Mouse (Mus musculus) retina, adult 2 months (tissue): ENCODE data around the gene Camk2g.

Source experiments
- DNase-seq: peaks from one replicate; pipeline ENCODE4 v3.0.0-alpha.2; 2012; ENCODE audit warnings: low read depth, low spot score

The Camk2g gene

GRCm38 (mm10) chr14:20793758-20794531, at the start of gene Camk2g:
Gene Camk2g (minus strand): TSS chr14:20794088.
- DNase-seq: peak; percentile 63

GRCm38 (mm10) chr14:20842629-20843028, 48.7 kb upstream of the Camk2g start:
- DNase-seq: no peak

GRCm38 (mm10) chr14:20841526-20841925, 47.6 kb upstream of the Camk2g start:
- DNase-seq: no peak

DNA sequence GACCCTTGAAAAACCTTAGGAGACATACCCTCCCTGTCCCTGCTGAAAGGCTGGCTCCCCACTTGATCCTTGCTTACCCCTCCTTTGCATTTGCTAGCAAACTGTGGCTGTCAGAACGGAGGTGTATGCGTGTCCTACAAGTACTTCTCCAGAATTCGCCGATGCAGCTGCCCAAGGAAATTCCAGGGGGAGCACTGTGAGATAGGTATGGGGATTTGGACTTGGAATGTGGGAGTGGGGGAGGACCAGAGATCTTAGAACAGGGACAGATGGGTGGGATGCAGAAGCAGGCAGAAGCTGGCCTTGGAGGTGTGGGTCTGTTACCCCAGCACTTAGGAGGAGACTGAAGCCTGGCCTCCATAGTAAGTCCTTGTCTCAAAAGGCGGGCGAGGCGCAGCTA, 43.8 kb upstream of the Camk2g start:
- DNase-seq: no peak

DNA sequence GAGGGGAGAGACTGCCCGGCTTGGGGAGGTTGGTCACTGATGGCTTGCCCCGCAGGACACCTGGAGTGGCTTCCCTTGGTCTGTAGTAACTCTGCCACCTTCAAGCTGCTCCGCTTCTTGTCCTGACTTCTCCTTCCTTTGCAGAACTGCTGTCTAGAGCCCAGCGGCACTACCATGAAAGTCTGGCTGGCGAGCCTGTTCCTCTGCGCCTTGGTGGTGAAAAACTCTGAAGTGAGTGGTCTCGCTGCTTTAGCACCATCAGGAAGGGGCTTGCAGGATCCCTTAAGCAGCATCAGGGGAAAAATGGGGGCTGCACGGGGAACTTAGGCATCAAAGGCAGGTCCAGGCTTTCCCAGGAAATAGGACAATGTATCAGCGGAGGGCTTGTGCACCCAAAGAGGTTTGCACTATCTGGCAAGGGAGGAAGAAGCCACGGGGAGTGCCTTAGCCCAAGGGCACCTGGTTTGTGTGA, 43.1 kb upstream of the Camk2g start:
- no peak for DNase-seq

GRCm38 (mm10) chr14:20836171-20836904, 42.5 kb upstream of the Camk2g start, which contains the start of gene Plau:
Gene Plau (plus strand): TSS chr14:20836660.
- DNase-seq: no peak

- DNase-seq: no peak
These were observed 40.2 kb upstream of the Camk2g start for GRCm38 (mm10) chr14:20834136-20834535.

GRCm38 (mm10) chr14:20833525-20833924, 39.6 kb upstream of the Camk2g start:
- DNase-seq: no peak

- DNase-seq: no peak
These were observed 38.0 kb upstream of the Camk2g start for GRCm38 (mm10) chr14:20831915-20832314.

DNA sequence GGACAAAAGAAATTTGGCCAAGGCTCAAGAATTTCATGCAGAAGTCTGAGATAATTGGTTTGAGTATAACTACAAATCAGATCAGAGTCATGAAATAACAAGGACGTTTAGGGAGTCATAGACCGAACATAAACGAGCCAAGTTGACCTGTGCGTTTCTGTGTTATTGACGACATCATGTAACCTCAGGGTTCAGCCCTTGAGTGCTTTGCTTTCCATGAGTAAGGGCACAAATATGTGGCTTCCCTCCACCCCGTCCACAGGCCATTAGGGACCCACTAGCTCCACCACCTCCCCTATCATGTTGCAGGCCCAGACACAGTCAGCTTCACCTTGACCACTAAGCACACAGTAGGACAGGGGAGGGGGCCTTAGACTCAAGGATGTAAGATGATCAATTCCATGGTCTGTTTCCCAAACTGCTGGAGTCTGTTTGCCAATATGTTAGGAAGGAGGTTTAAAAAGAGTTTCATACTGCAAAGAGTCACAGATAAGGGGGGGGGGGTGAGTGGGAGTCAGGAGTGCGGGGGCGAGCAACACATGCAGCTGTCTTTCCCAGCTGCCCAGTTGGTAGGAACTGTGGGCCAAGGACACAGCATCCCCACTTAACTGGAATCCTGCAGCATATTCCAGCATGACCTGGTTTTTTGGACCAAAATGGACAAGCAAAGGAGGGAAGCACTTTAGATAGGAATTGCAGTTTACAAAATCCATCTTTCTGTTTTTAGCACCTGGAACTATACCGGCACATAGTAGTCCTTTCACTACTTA, 37.4 kb upstream of the Camk2g start:
- no peak for DNase-seq

GRCm38 (mm10) chr14:20829523-20830366, 35.9 kb upstream of the Camk2g start:
- no peak for DNase-seq

DNA sequence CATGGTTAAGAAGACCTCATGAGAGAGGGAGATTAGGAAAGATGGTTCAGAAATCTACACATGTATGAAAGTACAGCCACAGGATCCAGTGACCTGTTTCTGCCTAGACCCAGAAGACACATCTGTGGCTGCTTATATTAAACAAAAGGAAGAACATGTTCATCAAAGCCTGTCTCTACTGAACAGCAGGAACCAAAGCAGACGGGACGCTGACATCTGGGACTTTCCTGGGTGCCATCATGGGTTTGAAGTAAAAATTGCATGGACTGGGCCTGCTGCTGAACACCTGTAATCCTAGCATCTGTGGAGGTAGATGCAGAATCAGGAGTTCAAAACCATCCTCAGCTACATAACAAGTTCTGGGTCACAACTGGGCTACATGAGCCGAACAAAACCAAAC, 34.6 kb upstream of the Camk2g start:
- no peak for DNase-seq

GRCm38 (mm10) chr14:20827491-20827890, 33.6 kb upstream of the Camk2g start:
- DNase-seq: no peak

GRCm38 (mm10) chr14:20827061-20827460, 33.2 kb upstream of the Camk2g start:
- DNase-seq: no peak

DNA sequence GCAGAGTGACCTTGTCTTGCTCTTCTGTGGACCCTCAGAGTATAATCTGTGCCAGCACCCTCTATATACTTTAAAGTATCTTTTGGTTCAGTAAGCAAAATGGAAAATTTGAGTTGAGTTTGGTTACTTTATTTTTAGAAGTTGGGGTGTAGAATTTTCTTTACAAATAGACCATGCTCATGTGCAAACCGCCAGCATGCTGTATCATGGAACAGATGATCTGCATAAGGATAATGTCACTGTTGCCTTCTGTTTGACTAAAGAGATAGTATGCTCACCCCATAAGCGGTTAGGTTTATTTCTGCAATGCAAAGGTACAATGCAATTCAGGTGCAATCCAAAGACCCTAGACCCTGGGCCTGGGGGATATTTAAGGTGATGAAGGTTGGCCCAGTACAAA, 31.6 kb upstream of the Camk2g start:
- no peak for DNase-seq

DNA sequence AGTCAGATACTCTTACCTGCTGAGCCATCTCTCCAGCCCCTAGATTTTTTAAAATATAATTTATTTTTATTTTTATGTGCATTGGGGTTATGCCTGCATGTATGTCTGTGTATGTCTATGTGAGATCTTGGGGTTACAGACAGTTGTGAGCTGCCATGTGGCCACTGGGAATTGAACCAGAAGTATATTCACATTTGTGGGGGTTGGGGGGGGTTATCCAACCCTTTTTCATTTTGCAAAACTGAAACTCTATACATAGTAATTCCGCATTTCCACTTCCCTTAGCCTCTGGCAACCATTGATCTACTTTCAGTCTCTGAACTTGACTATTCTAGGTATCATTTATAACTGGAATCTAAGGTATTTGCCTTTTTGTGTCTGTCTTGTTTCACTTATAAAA, 30.6 kb upstream of the Camk2g start:
- DNase-seq: no peak

DNA sequence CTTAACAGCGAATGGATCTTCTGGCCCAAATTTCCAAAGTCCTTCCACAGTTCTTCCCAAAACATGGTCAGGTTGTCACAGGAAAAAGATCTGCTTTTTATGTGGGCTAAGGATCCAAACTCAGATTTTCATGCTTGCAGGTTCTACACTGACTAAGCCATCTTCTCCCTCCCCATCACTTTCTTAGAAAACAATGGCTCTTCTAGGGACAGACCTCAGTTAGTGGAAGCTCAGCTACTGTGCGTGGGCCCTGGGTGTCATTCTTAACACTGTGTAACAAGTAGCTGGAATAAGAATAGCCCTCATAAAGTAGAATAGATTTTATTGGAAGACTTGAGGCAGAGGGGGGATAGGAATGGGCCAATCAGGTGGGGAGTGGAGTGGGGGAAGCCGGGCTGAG, 21.6 kb upstream of the Camk2g start:
- DNase-seq: no peak

- no peak for DNase-seq
These were observed 18.0 kb upstream of the Camk2g start for GRCm38 (mm10) chr14:20811779-20812406.

DNA sequence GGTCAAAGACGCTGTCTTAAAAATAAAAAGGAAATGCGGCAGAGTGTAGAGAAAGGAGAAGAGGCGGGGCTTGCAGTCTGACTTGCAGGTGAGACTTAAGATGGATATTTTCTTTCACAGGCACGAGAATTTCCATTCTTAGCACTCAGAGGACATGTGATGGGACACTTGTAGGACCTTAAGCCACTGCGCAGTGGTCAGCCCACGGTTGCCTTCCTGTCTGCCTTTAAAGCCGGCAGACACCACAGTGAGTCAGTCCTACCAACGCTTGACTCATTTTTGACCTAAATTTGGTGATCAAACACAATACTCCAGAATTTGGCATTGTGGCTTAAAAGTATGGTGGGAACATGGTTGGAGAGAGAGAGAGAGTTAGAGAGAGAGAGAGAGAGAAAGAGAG, 17.3 kb upstream of the Camk2g start:
- DNase-seq: no peak

DNA sequence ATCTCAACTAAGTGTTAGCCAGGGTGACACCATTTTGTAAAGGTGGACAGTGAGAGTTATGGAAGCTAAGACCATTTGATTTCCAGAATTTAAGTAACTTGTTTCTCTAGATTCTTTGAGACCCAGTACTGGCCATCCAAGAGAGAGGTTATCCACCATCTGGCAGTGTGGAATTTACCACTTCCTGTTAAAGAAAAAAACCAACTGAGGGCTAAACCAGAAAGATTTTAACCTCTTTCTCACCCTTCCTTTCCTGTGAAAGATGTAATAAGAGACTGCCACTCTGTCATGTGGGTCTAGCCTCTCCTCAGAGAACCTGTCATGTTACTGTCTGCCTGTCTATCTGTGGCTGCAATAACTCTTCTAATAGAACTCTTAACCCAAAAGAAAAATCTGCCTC, 15.9 kb upstream of the Camk2g start:
- DNase-seq: no peak

DNA sequence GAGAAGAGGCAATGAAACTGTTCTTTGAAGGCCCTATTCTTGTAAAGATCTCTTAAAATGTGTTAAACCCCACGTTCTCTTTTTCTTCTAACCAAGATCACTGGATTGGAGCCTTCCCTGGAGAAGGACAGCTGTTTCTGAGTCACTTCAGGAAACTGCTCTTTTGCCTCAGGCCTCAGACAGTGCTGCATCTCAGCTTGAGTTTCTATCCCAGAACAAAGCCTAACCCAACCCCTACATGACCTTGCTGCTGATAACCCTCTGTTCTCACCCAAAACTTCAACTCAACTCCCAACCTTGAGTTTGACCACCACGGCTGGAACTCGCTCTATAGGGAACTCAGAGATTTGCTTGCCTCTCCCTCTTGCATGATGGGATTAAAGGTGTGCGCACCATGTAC, 15.5 kb upstream of the Camk2g start:
- no peak for DNase-seq
